Mouse (Mus musculus): ENCODE data around the gene Sltm.
"Not testable (repeated sequence)": the region's sequence is repeated elsewhere in the genome, so short reads cannot be mapped to it uniquely, and the experiment has no call there.

DNA sequence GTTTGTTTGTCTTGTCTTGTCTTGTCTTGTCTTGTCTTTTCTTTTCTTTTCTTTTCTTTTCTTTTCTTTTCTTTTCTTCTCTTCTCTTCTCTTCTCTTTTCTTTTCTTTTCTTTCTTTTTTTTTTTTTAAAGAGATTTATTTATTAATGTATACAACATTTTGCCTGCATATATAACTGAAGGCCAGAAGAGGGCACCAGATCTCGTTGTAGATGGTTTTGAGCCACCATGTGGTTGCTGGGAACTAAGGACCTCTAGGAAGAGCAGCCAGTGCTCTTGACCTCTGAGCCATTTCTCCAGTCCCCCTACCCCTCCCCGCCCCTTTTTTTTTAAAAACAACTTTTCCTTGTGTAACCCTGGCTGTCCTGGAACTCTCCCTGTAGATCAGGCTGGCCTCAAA lies 9.7 kb downstream of the Sltm start:
- not testable (repeated sequence) for TF ChIP-seq CTCF, POLR2A (IDR thresholded peaks at IDR 0.05; ENCODE audit: extremely low read depth, insufficient read depth, low read length)

Data from cortical plate, adult 2 months (tissue).